Mouse (Mus musculus): Measurements from ENCODE around the gene Vmn1r218. TPM values are rescaled to one million over a fixed set of nuclear protein-coding genes. Genes with fewer than 3 reads are reported as not detected.
"Not testable (repeated sequence)": the region's sequence is repeated elsewhere in the genome, so short reads cannot be mapped to it uniquely, and the experiment has no call there.

Gene Vmn1r218
- not detected in 2 replicates for polyA plus RNA-seq (2015; fragmentation: Nextera tagmentation; extraction: Ambion mirVana)

GRCm38 (mm10) chr13:23133099-23133498 is at the start of gene Vmn1r218:
Gene Vmn1r218 (plus strand): TSS chr13:23133155.
- H3K36me3 ChIP-seq, result no peaks in the 10 kb centered on the region
- no peak within 1 kb of the TSS for H3K4me2 ChIP-seq
- H3K4me1 ChIP-seq (replicated peaks), result no peaks in the 10 kb centered on the region
- 50% methylated on average over 3 of the region's 3 CpGs for WGBS (ENCODE audit: insufficient replicate concordance)
- H3K27ac ChIP-seq, result no peak within 1 kb of the TSS
- H3K4me3 ChIP-seq (replicated peaks), result no peak within 1 kb of the TSS
- no peak within 1 kb of the TSS for H3K9ac ChIP-seq
- ATAC-seq (ENCODE audit: low read depth) (no peak), DNase-seq (no peak)
- H3K27me3 ChIP-seq, result no peaks in the 10 kb centered on the region
- H3K9me3 ChIP-seq (replicated peaks), result no peaks in the 10 kb centered on the region

- H3K27me3 ChIP-seq, result no peaks in the 10 kb centered on the region
- no peaks in the 10 kb centered on the region for H3K36me3 ChIP-seq
- no peaks in the 10 kb centered on the region for H3K4me1 ChIP-seq (replicated peaks)
- no peaks in the 10 kb centered on the region for H3K9me3 ChIP-seq (replicated peaks)
- WGBS (ENCODE audit: insufficient replicate concordance), result 73% methylated on average over 4 of the region's 4 CpGs
- H3K4me3 ChIP-seq (replicated peaks), result no peak overlapping the region
- no peak overlapping the region for H3K27ac ChIP-seq
- DNase-seq, result no peak
- no peak overlapping the region for H3K4me2 ChIP-seq
- ATAC-seq (ENCODE audit: low read depth), result no peak
- no peak overlapping the region for H3K9ac ChIP-seq
Observed at GRCm38 (mm10) chr13:23094386-23094785, 38.6 kb upstream of the Vmn1r218 start.

- not testable (repeated sequence) for ATAC-seq (ENCODE audit: low read depth); H3K4me3 ChIP-seq (replicated peaks); H3K9me3 ChIP-seq (replicated peaks); H3K27ac ChIP-seq; H3K4me2 ChIP-seq; H3K36me3 ChIP-seq; H3K27me3 ChIP-seq; DNase-seq; H3K9ac ChIP-seq; H3K4me1 ChIP-seq (replicated peaks)
- 45% methylated on average over 1 of the region's 1 CpGs for WGBS (ENCODE audit: insufficient replicate concordance)
Observed at GRCm38 (mm10) chr13:23118126-23118525, 14.8 kb upstream of the Vmn1r218 start, which contains the start of gene Vmn1r217. Gene Vmn1r217 (minus strand): TSS chr13:23118226.

- Histone ChIP-seq H3K9me3 (replicated peaks) (no peaks in the 10 kb centered on the region), H3K4me1 (replicated peaks) (no peaks in the 10 kb centered on the region), H3K36me3 (no peaks in the 10 kb centered on the region), H3K9ac (no peak overlapping the region), H3K27ac (no peak overlapping the region), H3K4me2 (no peak overlapping the region), H3K4me3 (replicated peaks) (no peak overlapping the region), H3K27me3 (no peaks in the 10 kb centered on the region)
- 64% methylated on average over 2 of the region's 2 CpGs for WGBS (ENCODE audit: insufficient replicate concordance)
- DNase-seq (no peak), ATAC-seq (ENCODE audit: low read depth) (no peak)
Observed at GRCm38 (mm10) chr13:23120611-23121010, 12.3 kb upstream of the Vmn1r218 start.

GRCm38 (mm10) chr13:23133501-23133900 is 546 bp downstream of the Vmn1r218 start:
- Histone ChIP-seq H3K9ac (no peak overlapping the region), H3K9me3 (replicated peaks) (no peaks in the 10 kb centered on the region), H3K27me3 (no peaks in the 10 kb centered on the region), H3K36me3 (no peaks in the 10 kb centered on the region), H3K4me1 (replicated peaks) (no peaks in the 10 kb centered on the region), H3K4me2 (no peak overlapping the region), H3K4me3 (replicated peaks) (no peak overlapping the region), H3K27ac (no peak overlapping the region)
- DNase-seq, result no peak
- no peak for ATAC-seq (ENCODE audit: low read depth)
- WGBS (ENCODE audit: insufficient replicate concordance), result 68% methylated on average over 1 of the region's 1 CpGs

- no peak overlapping the region for H3K4me3 ChIP-seq (replicated peaks)
- H3K27me3 ChIP-seq, result no peaks in the 10 kb centered on the region
- no peaks in the 10 kb centered on the region for H3K36me3 ChIP-seq
- no peak for DNase-seq
- no peak for ATAC-seq (ENCODE audit: low read depth)
- H3K9me3 ChIP-seq (replicated peaks), result no peaks in the 10 kb centered on the region
- H3K4me2 ChIP-seq, result no peak overlapping the region
- H3K27ac ChIP-seq, result no peak overlapping the region
- WGBS (ENCODE audit: insufficient replicate concordance), result 71% methylated on average over 2 of the region's 2 CpGs
- H3K4me1 ChIP-seq (replicated peaks), result no peaks in the 10 kb centered on the region
- H3K9ac ChIP-seq, result no peak overlapping the region
Observed at GRCm38 (mm10) chr13:23138880-23139279, 5.9 kb downstream of the Vmn1r218 start.

GRCm38 (mm10) chr13:23157848-23158247 is 24.9 kb downstream of the Vmn1r218 start:
- Histone ChIP-seq H3K9me3 (replicated peaks) (no peaks in the 10 kb centered on the region), H3K4me1 (replicated peaks) (no peaks in the 10 kb centered on the region), H3K27ac (no peak overlapping the region), H3K27me3 (no peaks in the 10 kb centered on the region), H3K4me2 (no peak overlapping the region), H3K9ac (no peak overlapping the region), H3K36me3 (no peaks in the 10 kb centered on the region), H3K4me3 (replicated peaks) (no peak overlapping the region)
- DNase-seq (no peak), ATAC-seq (ENCODE audit: low read depth) (no peak)
- 51% methylated on average over 2 of the region's 3 CpGs for WGBS (ENCODE audit: insufficient replicate concordance)

GRCm38 (mm10) chr13:23159012-23159411 is 26.1 kb downstream of the Vmn1r218 start, which contains the start of gene Vmn1r219:
Gene Vmn1r219 (plus strand): TSS chr13:23159312.
- no peaks in the 10 kb centered on the region for H3K36me3 ChIP-seq
- no peak within 1 kb of the TSS for H3K4me3 ChIP-seq (replicated peaks)
- no peak within 1 kb of the TSS for H3K9ac ChIP-seq
- no peaks in the 10 kb centered on the region for H3K4me1 ChIP-seq (replicated peaks)
- DNase-seq, result no peak
- 46% methylated on average over 4 of the region's 4 CpGs for WGBS (ENCODE audit: insufficient replicate concordance)
- no peak for ATAC-seq (ENCODE audit: low read depth)
- no peaks in the 10 kb centered on the region for H3K9me3 ChIP-seq (replicated peaks)
- H3K4me2 ChIP-seq, result no peak within 1 kb of the TSS
- H3K27me3 ChIP-seq, result no peaks in the 10 kb centered on the region
- no peak within 1 kb of the TSS for H3K27ac ChIP-seq

GRCm38 (mm10) chr13:23166471-23166870 is 33.5 kb downstream of the Vmn1r218 start:
- 49% methylated on average over 4 of the region's 4 CpGs for WGBS (ENCODE audit: insufficient replicate concordance)
- H3K9me3 ChIP-seq (replicated peaks); H3K36me3 ChIP-seq; H3K4me3 ChIP-seq (replicated peaks); H3K4me1 ChIP-seq (replicated peaks); H3K27me3 ChIP-seq; H3K27ac ChIP-seq; H3K4me2 ChIP-seq; H3K9ac ChIP-seq; ATAC-seq (ENCODE audit: low read depth); DNase-seq: not testable (repeated sequence)

- Histone ChIP-seq H3K4me3 (replicated peaks) (no peak within 1 kb of the TSS), H3K27ac (no peak within 1 kb of the TSS), H3K9me3 (replicated peaks) (no peaks in the 10 kb centered on the region), H3K4me1 (replicated peaks) (no peaks in the 10 kb centered on the region), H3K36me3 (no peaks in the 10 kb centered on the region), H3K27me3 (no peaks in the 10 kb centered on the region), H3K4me2 (no peak within 1 kb of the TSS), H3K9ac (no peak within 1 kb of the TSS)
- DNase-seq, result no peak
- ATAC-seq (ENCODE audit: low read depth), result no peak
- WGBS (ENCODE audit: insufficient replicate concordance), result 63% methylated on average over 2 of the region's 2 CpGs
Observed at GRCm38 (mm10) chr13:23187875-23188274, 54.9 kb downstream of the Vmn1r218 start, which contains the start of gene Vmn1r220. Gene Vmn1r220 (minus strand): TSS chr13:23187975.
